Mouse (Mus musculus) limb, embryonic 14.5 days (tissue): ENCODE measurements around the gene Id4. TPM values are rescaled to one million over a fixed set of nuclear protein-coding genes. Genes with fewer than 3 reads are reported as not detected.

Source experiments
- ATAC-seq: fragments of 200-750 bp; cut with Nextera tagmentation; 2 replicates; pipeline ENCODE4 v1.8.0; 2017; ENCODE audit warnings: low read depth, moderate number of reproducible peaks, moderate TSS enrichment; ENCODE audit not compliant: low FRiP score
- DNase-seq: peaks from one replicate; pipeline ENCODE4 v3.0.0-alpha.2; 2015; ENCODE audit warnings: low spot score
- H3K27ac ChIP-seq: fragments of 300-500 bp; sonication (generic); replicated peaks from 2 replicates; pipeline ENCODE4 v1.5.1; 2014; ENCODE audit warnings: low read depth, mild to moderate bottlenecking, low read length, moderate library complexity, mixed read lengths
- H3K27me3 ChIP-seq: fragments of 300-500 bp; sonication (generic); 2 replicates; pipeline ENCODE4 v1.6.1; 2014; ENCODE audit warnings: low read length, mixed read lengths; ENCODE audit not compliant: control insufficient read depth, insufficient read depth
- H3K36me3 ChIP-seq: fragments of 300-500 bp; sonication (generic); 2 replicates; pipeline ENCODE4 v1.6.1; 2014; ENCODE audit warnings: mild to moderate bottlenecking, low read length, moderate library complexity, mixed read lengths; ENCODE audit not compliant: control insufficient read depth, insufficient read depth
- H3K4me1 ChIP-seq: fragments of 300-500 bp; sonication (generic); 2 replicates; pipeline ENCODE4 v1.6.1; 2014; ENCODE audit warnings: antibody characterized with exemption, low read length, mixed read lengths; ENCODE audit not compliant: control insufficient read depth, insufficient read depth
- H3K4me2 ChIP-seq: fragments of 300-500 bp; sonication (generic); replicated peaks from 2 replicates; pipeline ENCODE4 v1.6.1; 2014; ENCODE audit warnings: low read depth, mild to moderate bottlenecking, low read length, moderate library complexity; ENCODE audit not compliant: severe bottlenecking
- H3K4me3 ChIP-seq: fragments of 300-500 bp; sonication (generic); replicated peaks from 2 replicates; pipeline ENCODE4 v1.5.1; 2014; ENCODE audit warnings: low read length
- H3K9ac ChIP-seq: fragments of 300-500 bp; sonication (generic); 2 replicates; pipeline ENCODE4 v1.6.1; 2014; ENCODE audit warnings: mild to moderate bottlenecking, low read depth, low read length, moderate library complexity; ENCODE audit not compliant: severe bottlenecking
- H3K9me3 ChIP-seq: fragments of 300-500 bp; sonication (generic); 2 replicates; pipeline ENCODE4 v1.6.1; 2016; ENCODE audit warnings: low read length; ENCODE audit not compliant: control insufficient read depth
- POLR2A ChIP-seq: fragments of 200-500 bp; IDR thresholded peaks from 2 replicates; pipeline ENCODE4 v1.8.0; 2012; ENCODE audit warnings: inconsistent platforms, mild to moderate bottlenecking, moderate library complexity, borderline replicate concordance; ENCODE audit not compliant: insufficient read depth, insufficient read length; ENCODE audit errors: extremely low read depth
- WGBS: fragments of 180-500 bp; shearing (Covaris S2); extraction: QIAGEN DNeasy Blood & Tissue Kit; methylation state at CpG from one replicate; pipeline ENCODE4 v1.1.7; 2014; 5-methylcytosine and 5-hydroxymethylcytosine counted together
- polyA plus RNA-seq, 2 experiments: library from polyadenylated mRNA; depleted of rRNA in 1 of 2; stranded (reverse) in 1 of 2; unstranded in 1 of 2; fragments of >200 nt; fragmentation: Nextera tagmentation in 1 of 2; extraction: Ambion mirVana in 1 of 2; gene quantifications; 2 replicates each; pipeline versions ENCODE4 v1.2.1 to v1.2.3; 2012 to 2014

Gene Id4
- polyA plus RNA-seq, 2 experiments, result 8.3 to 10.5 TPM

DNA sequence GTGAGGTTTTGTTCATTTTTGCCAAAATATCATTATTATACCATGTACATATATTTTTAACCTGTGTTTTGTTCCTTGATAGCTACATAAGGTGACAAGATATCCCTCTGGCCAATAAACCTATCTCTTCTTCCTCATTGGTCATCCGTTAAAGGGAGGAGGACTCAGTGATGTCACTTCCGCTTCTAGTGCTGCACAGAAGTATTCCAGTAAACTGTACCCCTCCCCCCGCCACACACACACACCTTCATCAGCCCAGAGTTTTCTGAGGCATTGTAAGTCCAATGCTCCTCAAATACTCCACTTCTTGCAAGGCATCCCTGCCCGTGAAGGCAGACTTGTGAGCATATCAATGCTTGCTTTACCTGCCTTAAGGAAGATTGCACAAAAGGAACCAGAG is 24.6 kb upstream of the Id4 start:
- ATAC-seq (no peak), DNase-seq (no peak)
- Histone ChIP-seq H3K27ac (no peak overlapping the region), H3K27me3 (no peaks in the 10 kb centered on the region), H3K4me3 (no peak overlapping the region), H3K9me3 (no peaks in the 10 kb centered on the region), H3K4me2 (no peak overlapping the region), H3K4me1 (peaks cover 4% of the 10 kb centered on the region), H3K9ac (no peak overlapping the region), H3K36me3 (no peaks in the 10 kb centered on the region)
- 83% methylated on average over 4 of the region's 4 CpGs for WGBS
- no peak for TF ChIP-seq POLR2A

GRCm38 (mm10) chr13:48236865-48237264 is 24.2 kb upstream of the Id4 start:
- no peak overlapping the region for H3K4me2 ChIP-seq
- H3K27me3 ChIP-seq, result no peaks in the 10 kb centered on the region
- no peak overlapping the region for H3K9ac ChIP-seq
- H3K4me3 ChIP-seq, result no peak overlapping the region
- no peak overlapping the region for H3K27ac ChIP-seq
- WGBS, result 77% methylated on average over 7 of the region's 7 CpGs
- H3K36me3 ChIP-seq, result no peaks in the 10 kb centered on the region
- H3K9me3 ChIP-seq, result no peaks in the 10 kb centered on the region
- no peak for ATAC-seq
- no peak for DNase-seq
- H3K4me1 ChIP-seq, result no peaks in the 10 kb centered on the region
- no peak for TF ChIP-seq POLR2A

GRCm38 (mm10) chr13:48237516-48237915 is 23.5 kb upstream of the Id4 start:
- H3K9me3 ChIP-seq, result no peaks in the 10 kb centered on the region
- no peak overlapping the region for H3K4me3 ChIP-seq
- no peak overlapping the region for H3K9ac ChIP-seq
- H3K36me3 ChIP-seq, result no peaks in the 10 kb centered on the region
- TF ChIP-seq POLR2A, result no peak
- WGBS, result 15% methylated on average over 4 of the region's 4 CpGs
- no peak for DNase-seq
- H3K27ac ChIP-seq, result no peak overlapping the region
- H3K4me1 ChIP-seq, result no peaks in the 10 kb centered on the region
- H3K27me3 ChIP-seq, result no peaks in the 10 kb centered on the region
- no peak for ATAC-seq
- H3K4me2 ChIP-seq, result no peak overlapping the region

- no peak for ATAC-seq
- WGBS, result 21% methylated on average over 5 of the region's 5 CpGs
- H3K27ac ChIP-seq, result no peak overlapping the region
Observed at GRCm38 (mm10) chr13:48245235-48246012, 15.6 kb upstream of the Id4 start.

GRCm38 (mm10) chr13:48252559-48252958 is 8.5 kb upstream of the Id4 start:
- DNase-seq (no peak), ATAC-seq (no peak)
- Histone ChIP-seq H3K4me2 (no peak overlapping the region), H3K4me3 (no peak overlapping the region), H3K27ac (no peak overlapping the region), H3K36me3 (no peaks in the 10 kb centered on the region), H3K27me3 (no peaks in the 10 kb centered on the region), H3K9ac (no peak overlapping the region), H3K4me1 (no peaks in the 10 kb centered on the region), H3K9me3 (no peaks in the 10 kb centered on the region)
- 67% methylated on average over 2 of the region's 2 CpGs for WGBS
- TF ChIP-seq POLR2A, result no peak

More at GRCm38 (mm10) chr13:48245235-48246012, 15.6 kb upstream of the Id4 start:
- no peaks in the 10 kb centered on the region for H3K27me3 ChIP-seq
- no peak for DNase-seq
- no peaks in the 10 kb centered on the region for H3K9me3 ChIP-seq
- no peaks in the 10 kb centered on the region for H3K36me3 ChIP-seq
- no peak overlapping the region for H3K9ac ChIP-seq
- TF ChIP-seq POLR2A, result no peak
- H3K4me2 ChIP-seq, result no peak overlapping the region
- peaks cover 3% of the 10 kb centered on the region; the same call in 1 of the 2 replicates for H3K4me1 ChIP-seq
- no peak overlapping the region for H3K4me3 ChIP-seq
